Mouse (Mus musculus) liver, embryonic 11.5 days (tissue): ENCODE data around the gene Rab29. TPM values are rescaled to one million over a fixed set of nuclear protein-coding genes. Genes with fewer than 3 reads are reported as not detected.

Experiments
- ATAC-seq: fragments of 200-750 bp; cut with Nextera tagmentation; replicated peaks from 2 replicates; pipeline ENCODE4 v1.8.0; 2017; ENCODE audit warnings: moderate number of reproducible peaks, mild to moderate bottlenecking, moderate TSS enrichment, moderate library complexity; ENCODE audit not compliant: low FRiP score
- DNase-seq: peaks from one replicate; pipeline ENCODE4 v3.0.0-alpha.2; 2017; ENCODE audit warnings: low spot score
- H3K27ac ChIP-seq: fragments of 300-500 bp; sonication (generic); 2 replicates; pipeline ENCODE4 v1.5.1; 2014; ENCODE audit warnings: mild to moderate bottlenecking, low read depth, low read length, control low read depth
- H3K27me3 ChIP-seq: fragments of 300-500 bp; sonication (generic); replicated peaks from 2 replicates; pipeline ENCODE4 v1.6.1; 2014; ENCODE audit warnings: low read length, mixed read lengths; ENCODE audit not compliant: control insufficient read depth, insufficient read depth
- H3K36me3 ChIP-seq: fragments of 300-500 bp; sonication (generic); 2 replicates; pipeline ENCODE4 v1.6.1; 2014; ENCODE audit warnings: mild to moderate bottlenecking, low read length, moderate library complexity, mixed read lengths; ENCODE audit not compliant: control insufficient read depth, insufficient read depth
- H3K4me1 ChIP-seq: fragments of 300-500 bp; sonication (generic); replicated peaks from 2 replicates; pipeline ENCODE4 v1.6.1; 2014; ENCODE audit warnings: low read length, mixed read lengths; ENCODE audit not compliant: control insufficient read depth, insufficient read depth
- H3K4me2 ChIP-seq: fragments of 300-500 bp; sonication (generic); 2 replicates; pipeline ENCODE4 v1.6.1; 2014; ENCODE audit warnings: mild to moderate bottlenecking, control low read depth, moderate library complexity
- H3K4me3 ChIP-seq: fragments of 300-500 bp; sonication (generic); 2 replicates; pipeline ENCODE4 v1.5.1; 2014; ENCODE audit warnings: low read depth, low read length, control low read depth
- H3K9ac ChIP-seq: fragments of 300-500 bp; sonication (generic); 2 replicates; pipeline ENCODE4 v1.6.1; 2014; ENCODE audit warnings: low read depth, low read length, control low read depth
- H3K9me3 ChIP-seq: fragments of 300-500 bp; sonication (generic); 2 replicates; pipeline ENCODE4 v1.6.1; 2016; ENCODE audit warnings: low read length, inconsistent platforms, mixed read lengths; ENCODE audit not compliant: control insufficient read depth
- WGBS: fragments of 180-500 bp; shearing (Covaris S2); extraction: QIAGEN DNeasy Blood & Tissue Kit; methylation state at CpG from one replicate; pipeline ENCODE4 v1.1.7; 2014; 5-methylcytosine and 5-hydroxymethylcytosine counted together
- polyA plus RNA-seq: library from polyadenylated mRNA; unstranded; fragments of >200 nt; fragmentation: Nextera tagmentation; extraction: Ambion mirVana; gene quantifications from 2 replicates; pipeline ENCODE4 v1.2.1, GENCODE M21; 2014

The Rab29 gene
- polyA plus RNA-seq, 1 experiment from 2014 or later = 20.6 TPM

DNA sequence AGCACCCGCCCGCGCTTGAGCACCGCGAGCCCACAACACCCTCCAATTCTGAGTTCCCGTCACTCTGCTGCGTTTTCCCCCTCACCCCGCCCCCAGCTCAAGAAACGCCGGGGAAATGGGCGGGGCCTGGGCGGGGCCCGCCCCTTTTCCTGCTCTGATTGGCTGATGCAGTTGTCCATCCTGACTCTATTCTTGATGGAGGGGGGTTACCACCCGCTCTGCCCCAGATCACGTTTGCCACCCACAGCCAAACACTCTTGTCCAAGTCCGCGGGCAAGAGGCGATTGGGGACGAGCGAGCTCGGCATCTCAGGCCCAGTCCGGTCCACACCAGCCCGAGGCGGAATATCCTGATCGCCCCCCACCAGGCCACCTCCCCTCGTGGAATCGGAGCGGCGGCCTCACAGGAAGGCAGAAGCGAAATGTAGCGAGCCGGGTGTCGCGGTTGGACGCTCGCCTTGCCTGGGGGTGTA is 39.2 kb upstream of the Rab29 start:
- H3K4me2 ChIP-seq = peak overlapping the region; percentile 94
- H3K4me1 ChIP-seq = peaks cover 3% of the 10 kb centered on the region; the same call in 1 of the 2 replicates
- H3K27ac ChIP-seq = peak overlapping the region; percentile 58
- H3K9ac ChIP-seq = peak overlapping the region; percentile 86
- H3K27me3 ChIP-seq = no peaks in the 10 kb centered on the region
- DNase-seq (peak; percentile 98), ATAC-seq (peak; percentile 95)
- under 1% methylated on average over 36 of the region's 36 CpGs for WGBS
- no peaks in the 10 kb centered on the region for H3K9me3 ChIP-seq
- peaks cover 3% of the 10 kb centered on the region; the same call in 1 of the 2 replicates for H3K36me3 ChIP-seq
- peak overlapping the region; percentile 81 for H3K4me3 ChIP-seq

DNA sequence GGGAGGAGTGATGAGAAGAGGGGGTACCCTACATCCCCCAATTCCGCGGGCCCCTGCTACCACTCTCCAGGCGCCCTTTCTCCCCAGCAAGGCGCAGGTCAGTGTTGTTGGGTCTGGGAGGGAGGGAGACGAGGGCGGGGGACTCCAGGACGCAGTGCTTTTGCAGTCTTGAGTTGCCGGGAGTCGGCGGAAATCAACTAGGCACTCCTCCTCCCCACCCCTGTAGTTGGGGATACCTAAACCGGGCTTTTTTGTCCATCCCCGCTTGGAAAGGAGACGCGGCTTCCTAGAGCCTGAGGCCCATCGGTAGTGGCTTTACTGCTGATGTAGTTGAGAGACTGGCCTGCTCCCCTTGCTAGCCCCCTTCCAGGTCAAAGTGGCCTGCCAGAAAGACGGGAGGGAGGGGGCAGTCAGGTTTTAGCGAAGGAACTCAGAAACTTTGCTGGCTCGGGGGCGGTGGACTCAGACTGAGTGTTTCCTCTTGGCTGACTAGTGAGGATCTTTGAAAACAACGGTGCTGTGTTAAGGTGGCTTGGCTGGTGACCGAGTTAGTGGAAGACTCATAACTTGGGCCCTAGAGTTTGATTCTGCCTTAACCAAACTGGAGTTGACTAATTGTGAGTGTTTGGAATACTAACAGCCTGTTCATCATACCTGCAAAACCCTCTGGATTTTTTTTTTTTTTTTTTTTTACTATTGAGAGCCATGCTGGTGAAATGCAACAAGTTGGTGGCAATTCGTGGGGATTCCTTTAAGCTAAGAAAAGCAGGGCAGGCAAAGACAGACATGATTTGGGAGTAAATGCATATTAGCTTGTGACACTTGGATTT is 38.5 kb upstream of the Rab29 start:
- Histone ChIP-seq H3K4me1 (peaks cover 3% of the 10 kb centered on the region; the same call in 1 of the 2 replicates), H3K4me3 (peak overlapping the region; percentile 81), H3K36me3 (peaks cover 3% of the 10 kb centered on the region; the same call in 1 of the 2 replicates), H3K4me2 (peak overlapping the region; percentile 94), H3K27me3 (no peaks in the 10 kb centered on the region), H3K27ac (peak overlapping the region; percentile 58), H3K9ac (peak overlapping the region; percentile 86), H3K9me3 (no peaks in the 10 kb centered on the region)
- 2% methylated on average over 21 of the region's 22 CpGs for WGBS
- ATAC-seq = peak; percentile 71
- DNase-seq = peak; percentile 76

DNA sequence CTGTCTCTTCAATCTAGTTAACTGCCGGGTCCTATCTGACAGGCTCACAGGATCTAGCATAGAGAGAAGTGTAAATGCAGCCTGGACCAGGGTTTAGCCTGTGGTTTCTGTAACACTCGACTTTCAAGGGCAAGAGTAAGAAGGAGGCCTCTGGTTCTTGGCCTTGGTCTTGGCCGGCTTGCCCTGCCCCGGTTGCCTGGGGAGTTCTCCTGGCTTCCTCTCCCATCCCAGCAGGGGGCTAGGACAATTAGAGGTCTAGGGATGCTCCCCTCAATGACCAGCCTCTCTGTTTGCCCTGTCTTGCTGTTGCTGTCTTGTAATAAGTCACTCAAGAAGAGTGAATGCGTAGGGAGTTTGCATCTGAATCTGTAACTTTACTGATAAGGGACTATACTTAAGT is 37.7 kb upstream of the Rab29 start:
- no peaks in the 10 kb centered on the region for H3K9me3 ChIP-seq
- H3K27ac ChIP-seq = no peak overlapping the region
- H3K27me3 ChIP-seq = no peaks in the 10 kb centered on the region
- H3K4me2 ChIP-seq = peak overlapping the region; percentile 94
- ATAC-seq (no peak), DNase-seq (no peak)
- 46% methylated on average over 5 of the region's 5 CpGs for WGBS
- no peak overlapping the region for H3K4me3 ChIP-seq
- peaks cover 3% of the 10 kb centered on the region; the same call in 1 of the 2 replicates for H3K4me1 ChIP-seq
- H3K9ac ChIP-seq = no peak overlapping the region
- peaks cover 3% of the 10 kb centered on the region; the same call in 1 of the 2 replicates for H3K36me3 ChIP-seq

DNA sequence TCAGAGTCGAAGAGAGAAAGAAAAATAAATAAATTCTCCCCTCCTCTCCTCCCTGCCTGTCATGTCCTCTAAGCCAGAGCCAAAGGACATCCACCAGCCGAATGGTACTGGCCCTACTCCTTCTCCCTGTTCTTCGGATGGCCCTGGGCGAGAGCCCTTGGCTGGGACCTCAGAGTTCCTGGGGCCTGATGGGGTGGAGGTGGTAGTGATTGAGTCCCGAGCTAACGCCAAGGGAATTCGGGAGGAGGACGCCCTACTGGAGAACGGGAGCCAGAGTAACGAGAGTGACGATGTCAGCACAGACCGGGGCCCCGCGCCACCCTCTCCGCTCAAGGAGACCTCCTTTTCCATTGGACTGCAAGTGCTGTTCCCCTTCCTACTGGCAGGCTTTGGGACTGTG is 36.5 kb upstream of the Rab29 start:
- no peak overlapping the region for H3K4me3 ChIP-seq
- no peaks in the 10 kb centered on the region for H3K9me3 ChIP-seq
- ATAC-seq (no peak), DNase-seq (no peak)
- peaks cover 3% of the 10 kb centered on the region; the same call in 1 of the 2 replicates for H3K4me1 ChIP-seq
- H3K4me2 ChIP-seq = no peak overlapping the region
- 85% methylated on average over 15 of the region's 15 CpGs for WGBS
- peaks cover 5% of the 10 kb centered on the region for H3K36me3 ChIP-seq
- no peaks in the 10 kb centered on the region for H3K27me3 ChIP-seq
- no peak overlapping the region for H3K9ac ChIP-seq
- H3K27ac ChIP-seq = no peak overlapping the region

DNA sequence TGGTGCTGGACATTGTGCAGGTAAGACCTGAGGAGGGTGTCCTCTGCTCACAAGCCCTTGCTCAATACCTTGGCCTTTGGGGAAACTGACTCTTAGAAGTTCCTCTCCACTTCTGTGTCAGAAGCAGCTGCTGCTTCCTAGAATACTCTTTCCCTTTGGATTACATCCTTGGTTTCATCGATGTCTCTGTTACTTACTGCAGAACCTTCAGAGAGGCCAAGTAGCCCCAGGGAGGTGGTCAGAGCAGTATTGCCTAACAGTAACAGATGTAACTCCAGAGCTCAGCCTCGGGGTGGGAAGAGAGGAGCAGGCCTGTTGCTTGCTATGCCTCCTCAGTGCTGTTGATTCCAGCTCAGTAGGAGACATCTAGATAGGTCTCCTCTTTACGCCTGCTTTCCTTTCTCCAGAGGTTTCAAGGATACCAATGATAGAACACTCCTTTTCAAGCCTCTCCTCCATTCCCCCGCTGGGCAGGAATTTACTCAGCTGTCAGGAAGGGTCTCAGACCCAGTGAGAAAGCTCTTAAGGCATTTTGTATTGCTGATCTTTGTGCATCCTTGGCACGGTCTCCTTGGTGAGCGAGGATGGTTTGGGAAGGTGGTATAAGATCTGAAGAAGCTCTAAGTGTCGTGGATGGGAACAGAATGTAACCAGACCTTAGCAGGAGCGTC is 35.9 kb upstream of the Rab29 start:
- ATAC-seq (no peak), DNase-seq (no peak)
- Histone ChIP-seq H3K27ac (no peak overlapping the region), H3K9me3 (no peaks in the 10 kb centered on the region), H3K27me3 (no peaks in the 10 kb centered on the region), H3K4me1 (peaks cover 3% of the 10 kb centered on the region; the same call in 1 of the 2 replicates), H3K4me3 (no peak overlapping the region), H3K9ac (no peak overlapping the region), H3K4me2 (no peak overlapping the region), H3K36me3 (peaks cover 5% of the 10 kb centered on the region)
- 78% methylated on average over 8 of the region's 8 CpGs for WGBS

DNA sequence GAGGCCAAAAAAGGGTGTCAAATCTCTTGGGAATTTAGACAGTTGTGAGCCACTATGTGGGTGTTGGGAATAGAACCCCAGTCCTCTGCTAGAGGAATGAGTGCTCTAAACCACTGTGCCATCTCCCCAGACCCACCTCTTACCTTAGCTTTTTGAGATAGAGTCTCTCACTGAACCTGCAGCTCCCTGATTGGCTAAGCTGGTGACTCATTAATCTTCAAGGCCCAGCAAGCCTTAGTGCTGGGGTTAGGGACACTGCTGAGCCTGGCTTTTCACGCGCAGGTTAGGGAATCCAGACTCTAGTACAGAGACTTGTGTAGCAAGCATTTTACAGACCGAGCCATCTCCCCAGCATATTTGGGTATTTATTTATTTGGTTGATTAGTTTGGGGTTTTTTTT is 30.0 kb upstream of the Rab29 start:
- Histone ChIP-seq H3K4me2 (no peak overlapping the region), H3K4me1 (no peaks in the 10 kb centered on the region), H3K27ac (no peak overlapping the region), H3K27me3 (no peaks in the 10 kb centered on the region), H3K4me3 (no peak overlapping the region), H3K36me3 (peaks cover 4% of the 10 kb centered on the region; the same call in 1 of the 2 replicates), H3K9me3 (no peaks in the 10 kb centered on the region), H3K9ac (no peak overlapping the region)
- ATAC-seq = no peak
- no peak for DNase-seq
- 76% methylated on average over 3 of the region's 3 CpGs for WGBS

DNA sequence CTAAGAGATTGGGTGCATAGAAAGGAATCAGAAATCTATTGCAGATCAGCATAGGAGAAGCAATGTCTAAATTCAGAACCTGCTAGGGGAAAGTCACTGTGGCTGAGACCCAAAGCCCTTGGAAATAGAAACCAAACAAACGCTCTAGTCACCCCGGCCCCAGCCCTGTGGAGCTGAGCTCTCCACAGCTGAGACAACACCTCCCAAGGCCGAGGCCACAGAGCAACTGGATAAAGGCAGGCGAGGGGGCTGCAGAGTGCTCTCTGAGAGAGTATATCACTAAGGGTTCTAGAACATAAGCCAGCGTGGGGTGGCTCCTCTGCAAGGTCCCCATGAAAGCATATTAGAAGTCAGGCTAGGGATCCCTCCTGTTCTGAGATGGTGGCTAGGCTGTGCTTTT is 28.5 kb upstream of the Rab29 start:
- H3K36me3 ChIP-seq = peaks cover 6% of the 10 kb centered on the region; the same call in 1 of the 2 replicates

DNA sequence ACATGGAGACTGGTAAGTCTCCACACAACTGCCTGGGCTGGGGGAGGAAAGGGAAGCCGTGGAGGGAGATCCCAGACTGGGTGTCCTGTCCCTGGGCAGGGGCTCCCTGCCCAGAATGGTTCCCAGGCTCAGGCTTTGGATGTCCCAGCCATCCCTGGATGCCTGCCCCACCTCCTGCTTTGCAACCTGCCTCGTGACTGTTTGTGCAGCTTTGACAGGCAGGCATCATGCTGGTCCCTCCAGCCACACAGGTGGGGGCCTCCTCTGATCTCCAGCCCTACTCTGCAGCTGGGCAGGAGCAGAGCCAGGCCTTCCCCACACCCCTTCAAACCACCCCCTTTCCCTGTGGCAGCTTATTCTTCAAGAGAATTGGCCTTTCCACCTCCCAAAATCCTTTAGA is 27.7 kb upstream of the Rab29 start:
- ATAC-seq = no peak
- no peaks in the 10 kb centered on the region for H3K27me3 ChIP-seq
- H3K4me2 ChIP-seq = no peak overlapping the region
- 74% methylated on average over 2 of the region's 2 CpGs for WGBS
- no peak overlapping the region for H3K27ac ChIP-seq
- no peak overlapping the region for H3K4me3 ChIP-seq
- no peaks in the 10 kb centered on the region for H3K4me1 ChIP-seq
- peaks cover 6% of the 10 kb centered on the region; the same call in 1 of the 2 replicates for H3K36me3 ChIP-seq
- no peak overlapping the region for H3K9ac ChIP-seq
- no peaks in the 10 kb centered on the region for H3K9me3 ChIP-seq
- DNase-seq = no peak

More for the DNA sequence above, 28.5 kb upstream of the Rab29 start:
- Histone ChIP-seq H3K9me3 (no peaks in the 10 kb centered on the region), H3K27me3 (no peaks in the 10 kb centered on the region), H3K4me1 (no peaks in the 10 kb centered on the region), H3K9ac (no peak overlapping the region), H3K4me3 (no peak overlapping the region), H3K4me2 (no peak overlapping the region), H3K27ac (no peak overlapping the region)
- DNase-seq (no peak), ATAC-seq (no peak)
- 77% methylated on average over 5 of the region's 5 CpGs for WGBS
